Mouse (Mus musculus) midbrain, embryonic 13.5 days (tissue): ENCODE data around the gene Ush2a. TPM values are rescaled to one million over a fixed set of nuclear protein-coding genes. Genes with fewer than 3 reads are reported as not detected.

Experiments used
- ATAC-seq: fragments of 200-750 bp; cut with Nextera tagmentation; 2 replicates; pipeline ENCODE4 v1.8.0; 2017; ENCODE audit warnings: mild to moderate bottlenecking, moderate TSS enrichment, moderate library complexity
- H3K27ac ChIP-seq: fragments of 300-500 bp; sonication (generic); 2 replicates; pipeline ENCODE4 v1.5.1; 2015; ENCODE audit warnings: inconsistent platforms, mild to moderate bottlenecking, moderate library complexity
- H3K27me3 ChIP-seq: fragments of 300-500 bp; sonication (generic); 2 replicates; pipeline ENCODE4 v1.6.1; 2015; ENCODE audit warnings: mild to moderate bottlenecking, inconsistent platforms
- H3K36me3 ChIP-seq: fragments of 300-500 bp; sonication (generic); 2 replicates; pipeline ENCODE4 v1.6.1; 2015; ENCODE audit warnings: mild to moderate bottlenecking, inconsistent platforms
- H3K4me1 ChIP-seq: fragments of 300-500 bp; sonication (generic); replicated peaks from 2 replicates; pipeline ENCODE4 v1.6.1; 2015; ENCODE audit warnings: inconsistent platforms
- H3K4me2 ChIP-seq: fragments of 300-500 bp; sonication (generic); replicated peaks from 2 replicates; pipeline ENCODE4 v1.6.1; 2015; ENCODE audit warnings: moderate library complexity, mild to moderate bottlenecking, inconsistent platforms
- H3K4me3 ChIP-seq: fragments of 300-500 bp; sonication (generic); replicated peaks from 2 replicates; pipeline ENCODE4 v1.5.1; 2015; ENCODE audit warnings: mild to moderate bottlenecking, inconsistent platforms
- H3K9ac ChIP-seq: fragments of 300-500 bp; sonication (generic); replicated peaks from 2 replicates; pipeline ENCODE4 v1.6.1; 2015; ENCODE audit warnings: mild to moderate bottlenecking, inconsistent platforms
- H3K9me3 ChIP-seq: fragments of 300-500 bp; sonication (generic); 2 replicates; pipeline ENCODE4 v1.6.1; 2016; ENCODE audit warnings: mild to moderate bottlenecking, inconsistent platforms
- WGBS: fragments of 180-500 bp; shearing (Covaris S2); methylation state at CpG from one replicate; pipeline ENCODE4 v1.1.7; 2015; 5-methylcytosine and 5-hydroxymethylcytosine counted together
- polyA plus RNA-seq: library from polyadenylated mRNA; unstranded; fragments of >200 nt; fragmentation: Nextera tagmentation; extraction: Ambion mirVana; gene quantifications from 2 replicates; pipeline ENCODE4 v1.2.1, GENCODE M21; 2015

Ush2a gene
- polyA plus RNA-seq, 1 experiment from 2014 or later, result 0.13 TPM

GRCm38 (mm10) chr1:188656121-188656520 is 394.3 kb downstream of the Ush2a start:
- WGBS, result 14% methylated on average over 12 of the region's 12 CpGs
- peak overlapping the region; percentile 26 for H3K4me2 ChIP-seq

GRCm38 (mm10) chr1:188659159-188659558 is 397.3 kb downstream of the Ush2a start:
- H3K27ac ChIP-seq, result no peak overlapping the region
- H3K4me1 ChIP-seq, result peaks cover 35% of the 10 kb centered on the region
- no peak overlapping the region for H3K9ac ChIP-seq
- no peak for ATAC-seq
- no peak overlapping the region for H3K4me2 ChIP-seq
- H3K9me3 ChIP-seq, result no peaks in the 10 kb centered on the region
- peaks cover 11% of the 10 kb centered on the region for H3K27me3 ChIP-seq
- 10% methylated on average over 3 of the region's 3 CpGs for WGBS
- no peak overlapping the region for H3K4me3 ChIP-seq
- H3K36me3 ChIP-seq, result no peaks in the 10 kb centered on the region

More at GRCm38 (mm10) chr1:188656121-188656520, 394.3 kb downstream of the Ush2a start:
- Histone ChIP-seq H3K36me3 (no peaks in the 10 kb centered on the region), H3K4me1 (peaks cover 30% of the 10 kb centered on the region), H3K27me3 (peaks cover 11% of the 10 kb centered on the region), H3K4me3 (no peak overlapping the region), H3K27ac (no peak overlapping the region), H3K9ac (no peak overlapping the region), H3K9me3 (no peaks in the 10 kb centered on the region)
- no peak for ATAC-seq

- peak overlapping the region; percentile 51 for H3K4me2 ChIP-seq
- H3K4me3 ChIP-seq, result peak overlapping the region; percentile 22
- peak overlapping the region; percentile 46; the same call in 1 of the 2 replicates for H3K9ac ChIP-seq
- H3K4me1 ChIP-seq, result peaks cover 35% of the 10 kb centered on the region
- no peaks in the 10 kb centered on the region for H3K36me3 ChIP-seq
- H3K9me3 ChIP-seq, result no peaks in the 10 kb centered on the region
- ATAC-seq, result peak; percentile 90
- peak overlapping the region; percentile 63; the same call in 1 of the 2 replicates for H3K27ac ChIP-seq
- WGBS, result 2% methylated on average over 3 of the region's 3 CpGs
- H3K27me3 ChIP-seq, result peaks cover 11% of the 10 kb centered on the region
Measured at GRCm38 (mm10) chr1:188660339-188660738, 398.5 kb downstream of the Ush2a start.

GRCm38 (mm10) chr1:188660882-188661281 is 399.1 kb downstream of the Ush2a start:
- Histone ChIP-seq H3K36me3 (no peaks in the 10 kb centered on the region), H3K9ac (peak overlapping the region; percentile 46; the same call in 1 of the 2 replicates), H3K27me3 (peaks cover 11% of the 10 kb centered on the region), H3K4me1 (peaks cover 34% of the 10 kb centered on the region), H3K4me3 (peak overlapping the region; percentile 22), H3K9me3 (no peaks in the 10 kb centered on the region), H3K27ac (peak overlapping the region; percentile 63; the same call in 1 of the 2 replicates), H3K4me2 (peak overlapping the region; percentile 51)
- under 1% methylated on average over 8 of the region's 8 CpGs for WGBS
- peak; percentile 78 for ATAC-seq

GRCm38 (mm10) chr1:188667460-188667859 is 405.6 kb downstream of the Ush2a start:
- H3K27ac ChIP-seq, result no peak overlapping the region
- H3K36me3 ChIP-seq, result no peaks in the 10 kb centered on the region
- H3K4me1 ChIP-seq, result no peaks in the 10 kb centered on the region
- no peak overlapping the region for H3K4me3 ChIP-seq
- WGBS, result 77% methylated on average over 8 of the region's 8 CpGs
- H3K9me3 ChIP-seq, result no peaks in the 10 kb centered on the region
- H3K27me3 ChIP-seq, result no peaks in the 10 kb centered on the region
- H3K4me2 ChIP-seq, result no peak overlapping the region
- H3K9ac ChIP-seq, result no peak overlapping the region
- no peak for ATAC-seq

- WGBS, result 86% methylated on average over 12 of the region's 12 CpGs
- no peak for ATAC-seq
- no peak overlapping the region for H3K4me2 ChIP-seq
Measured at GRCm38 (mm10) chr1:188668513-188668912, 406.7 kb downstream of the Ush2a start.

GRCm38 (mm10) chr1:188672871-188673270 is 411.0 kb downstream of the Ush2a start:
- no peaks in the 10 kb centered on the region for H3K4me1 ChIP-seq
- H3K9me3 ChIP-seq, result no peaks in the 10 kb centered on the region
- no peak overlapping the region for H3K4me3 ChIP-seq
- ATAC-seq, result no peak
- no peak overlapping the region for H3K9ac ChIP-seq
- WGBS, result 50% methylated on average over 12 of the region's 12 CpGs
- H3K27me3 ChIP-seq, result no peaks in the 10 kb centered on the region
- no peak overlapping the region for H3K27ac ChIP-seq
- H3K4me2 ChIP-seq, result no peak overlapping the region
- H3K36me3 ChIP-seq, result no peaks in the 10 kb centered on the region

More at GRCm38 (mm10) chr1:188668513-188668912, 406.7 kb downstream of the Ush2a start:
- no peaks in the 10 kb centered on the region for H3K4me1 ChIP-seq
- H3K27ac ChIP-seq, result no peak overlapping the region
- H3K36me3 ChIP-seq, result no peaks in the 10 kb centered on the region
- no peaks in the 10 kb centered on the region for H3K9me3 ChIP-seq
- H3K27me3 ChIP-seq, result no peaks in the 10 kb centered on the region
- H3K9ac ChIP-seq, result no peak overlapping the region
- H3K4me3 ChIP-seq, result no peak overlapping the region

- Histone ChIP-seq H3K36me3 (no peaks in the 10 kb centered on the region), H3K9ac (no peak overlapping the region), H3K27ac (no peak overlapping the region), H3K4me3 (no peak overlapping the region), H3K4me1 (no peaks in the 10 kb centered on the region), H3K9me3 (no peaks in the 10 kb centered on the region), H3K27me3 (no peaks in the 10 kb centered on the region), H3K4me2 (no peak overlapping the region)
- no peak for ATAC-seq
- 89% methylated on average over 8 of the region's 8 CpGs for whole genome bisulfite sequencing
Measured at GRCm38 (mm10) chr1:188674640-188675510, 413.1 kb downstream of the Ush2a start.

- Histone ChIP-seq H3K4me2 (no peak overlapping the region), H3K9ac (no peak overlapping the region), H3K27me3 (no peaks in the 10 kb centered on the region), H3K9me3 (no peaks in the 10 kb centered on the region), H3K36me3 (no peaks in the 10 kb centered on the region), H3K4me1 (no peaks in the 10 kb centered on the region), H3K4me3 (no peak overlapping the region), H3K27ac (no peak overlapping the region)
- WGBS, result 91% methylated on average over 10 of the region's 10 CpGs
- no peak for ATAC-seq
Measured at GRCm38 (mm10) chr1:188675511-188675863, 413.7 kb downstream of the Ush2a start.

GRCm38 (mm10) chr1:188678189-188678588 is 416.4 kb downstream of the Ush2a start:
- Histone ChIP-seq H3K27me3 (no peaks in the 10 kb centered on the region), H3K36me3 (no peaks in the 10 kb centered on the region), H3K4me2 (no peak overlapping the region), H3K27ac (no peak overlapping the region), H3K4me1 (no peaks in the 10 kb centered on the region), H3K9me3 (no peaks in the 10 kb centered on the region), H3K4me3 (no peak overlapping the region), H3K9ac (no peak overlapping the region)
- no peak for ATAC-seq
- 73% methylated on average over 8 of the region's 8 CpGs for WGBS

- no peaks in the 10 kb centered on the region for H3K36me3 ChIP-seq
- H3K27me3 ChIP-seq, result no peaks in the 10 kb centered on the region
- no peak overlapping the region for H3K9ac ChIP-seq
- H3K27ac ChIP-seq, result no peak overlapping the region
- WGBS, result 96% methylated on average over 14 of the region's 14 CpGs
- no peak overlapping the region for H3K4me3 ChIP-seq
- H3K9me3 ChIP-seq, result peaks cover 8% of the 10 kb centered on the region
- no peak for ATAC-seq
- no peaks in the 10 kb centered on the region for H3K4me1 ChIP-seq
- no peak overlapping the region for H3K4me2 ChIP-seq
Measured at GRCm38 (mm10) chr1:188686362-188686761, 424.5 kb downstream of the Ush2a start.

- H3K4me1 ChIP-seq, result no peaks in the 10 kb centered on the region
- no peaks in the 10 kb centered on the region for H3K36me3 ChIP-seq
- H3K27ac ChIP-seq, result no peak overlapping the region
- no peak overlapping the region for H3K4me3 ChIP-seq
- no peak for ATAC-seq
- 88% methylated on average over 2 of the region's 2 CpGs for WGBS
- H3K27me3 ChIP-seq, result no peaks in the 10 kb centered on the region
- H3K9me3 ChIP-seq, result peaks cover 1% of the 10 kb centered on the region; the same call in 1 of the 2 replicates
- H3K4me2 ChIP-seq, result no peak overlapping the region
- H3K9ac ChIP-seq, result no peak overlapping the region
Measured at GRCm38 (mm10) chr1:188696295-188696694, 434.5 kb downstream of the Ush2a start.
